In genomic region chr16:75696176-75696575, GRCm38 (mm10) we compare ENCODE assay signal across 9 mouse cellular contexts.
A peak's percentile ranks its signal among the peaks of the same experiment; 100 is the strongest.
DNase-seq lines count a peak whose midpoint lies in the region; ATAC-seq lines count a peak whose summit lies in the region.
"Had no signal": no experiment of that assay in that cellular context is flagged by ENCODE, and none has a peak within 500 bp of the region (broad histone marks: within the 10 kb centered on the region; RNA-seq: fewer than 3 reads in every experiment).

No protein-coding gene starts in this region.

- H3K27ac ChIP-seq in hindbrain, embryonic 10.5 days: no peak overlapping the region
- H3K27ac ChIP-seq in hindbrain, embryonic 13.5 days: no peak overlapping the region
- H3K27ac ChIP-seq in embryonic facial prominence, embryonic 10.5 days (replicated peaks): no peak overlapping the region
- H3K27ac ChIP-seq in lung, embryonic 16.5 days (ENCODE audit: low read length): no peak overlapping the region

- intact Hi-C loops in heart, postnatal 14 days (cut with DNase I): loop anchor here (5.0 kb wide), 1 partner anchor 1201 kb away; no protein-coding TSS in a partner anchor

- WGBS in hindbrain, embryonic 10.5 days: 25% methylated on average over 2 of the region's 2 CpGs
- 20% methylated on average over 2 of the region's 2 CpGs for WGBS in hindbrain, embryonic 13.5 days
- 20% methylated on average over 2 of the region's 2 CpGs for WGBS in embryonic facial prominence, embryonic 10.5 days
- 13% methylated on average over 2 of the region's 2 CpGs for WGBS in lung, embryonic 16.5 days

- H3K4me2 ChIP-seq in hindbrain, embryonic 13.5 days: no peak overlapping the region
- no peak overlapping the region for H3K4me2 ChIP-seq in lung, embryonic 16.5 days (ENCODE audit: low read depth, low read length)

- H3K4me3 ChIP-seq in hindbrain, embryonic 10.5 days: no peak overlapping the region
- no peak overlapping the region for H3K4me3 ChIP-seq in hindbrain, embryonic 13.5 days
- H3K4me3 ChIP-seq in embryonic facial prominence, embryonic 10.5 days: no peak overlapping the region
- no peak overlapping the region for H3K4me3 ChIP-seq in lung, embryonic 16.5 days (ENCODE audit: low read length)
- H3K4me3 ChIP-seq: megakaryocyte, embryonic 14.5 days had no signal

- no peak for ATAC-seq in hindbrain, embryonic 13.5 days (ENCODE audit: low FRiP score)
- peak; percentile 49 for ATAC-seq in lung, embryonic 16.5 days (ENCODE audit: low read depth)

- H3K36me3 ChIP-seq in hindbrain, embryonic 10.5 days: no peaks in the 10 kb centered on the region
- no peaks in the 10 kb centered on the region for H3K36me3 ChIP-seq in hindbrain, embryonic 13.5 days
- no peaks in the 10 kb centered on the region for H3K36me3 ChIP-seq in embryonic facial prominence, embryonic 10.5 days (replicated peaks)
- no peaks in the 10 kb centered on the region for H3K36me3 ChIP-seq in lung, embryonic 16.5 days (ENCODE audit: control insufficient read depth, insufficient read depth, low read length)

- no peaks in the 10 kb centered on the region for H3K27me3 ChIP-seq in hindbrain, embryonic 10.5 days (ENCODE audit: insufficient read depth, poor library complexity, severe bottlenecking)
- no peaks in the 10 kb centered on the region for H3K27me3 ChIP-seq in hindbrain, embryonic 13.5 days
- H3K27me3 ChIP-seq in embryonic facial prominence, embryonic 10.5 days (replicated peaks; ENCODE audit: low read depth, poor library complexity, severe bottlenecking): no peaks in the 10 kb centered on the region
- no peaks in the 10 kb centered on the region for H3K27me3 ChIP-seq in lung, embryonic 16.5 days (ENCODE audit: control insufficient read depth, insufficient read depth, low read depth, low read length)
- H3K27me3 ChIP-seq: megakaryocyte, embryonic 14.5 days had no signal

- H3K4me1 ChIP-seq in hindbrain, embryonic 10.5 days (replicated peaks): no peaks in the 10 kb centered on the region
- no peaks in the 10 kb centered on the region for H3K4me1 ChIP-seq in hindbrain, embryonic 13.5 days (replicated peaks)
- H3K4me1 ChIP-seq in embryonic facial prominence, embryonic 10.5 days: no peaks in the 10 kb centered on the region
- no peaks in the 10 kb centered on the region for H3K4me1 ChIP-seq in lung, embryonic 16.5 days (replicated peaks; ENCODE audit: control insufficient read depth, insufficient read depth, low read length)

- no peak overlapping the region for H3K9ac ChIP-seq in hindbrain, embryonic 13.5 days
- no peak overlapping the region for H3K9ac ChIP-seq in lung, embryonic 16.5 days (ENCODE audit: low read length)

- H3K9me3 ChIP-seq in hindbrain, embryonic 10.5 days: no peaks in the 10 kb centered on the region
- no peaks in the 10 kb centered on the region for H3K9me3 ChIP-seq in hindbrain, embryonic 13.5 days
- H3K9me3 ChIP-seq in embryonic facial prominence, embryonic 10.5 days: no peaks in the 10 kb centered on the region
- no peaks in the 10 kb centered on the region for H3K9me3 ChIP-seq in lung, embryonic 16.5 days (ENCODE audit: control insufficient read depth, low read length)
- H3K9me3 ChIP-seq: megakaryocyte, embryonic 14.5 days had no signal

- peak; percentile 17 for DNase-seq in hindbrain, embryonic 10.5 days (ENCODE audit: low spot score)
- DNase-seq in adrenal gland, postnatal 10 days: peak; percentile 66
- peak; percentile 37 for DNase-seq in embryonic facial prominence, embryonic 10.5 days (ENCODE audit: low spot score)
- DNase-seq in heart, postnatal 14 days: peak; percentile 13 to 54
- peak; percentile 29 for DNase-seq in layer of hippocampus, adult 9-10 months (ENCODE audit: low spot score)
- DNase-seq in right cerebral cortex, postnatal 36 days (ENCODE audit: low spot score in 2 of 2): peak; percentile 6 to 12

Comparison
In these comparisons a context has a peak if more than half of its experiments do, and no peak if none do; other contexts are left out.
1. DNase-seq: peak in every context shown above with its lines; median percentile 66 in adrenal gland, postnatal 10 days; 37 in embryonic facial prominence, embryonic 10.5 days; 34 in heart, postnatal 14 days; 29 in layer of hippocampus, adult 9-10 months; 17 in hindbrain, embryonic 10.5 days; 9 in right cerebral cortex, postnatal 36 days.